Mouse (Mus musculus) liver, embryonic 14.5 days (tissue): ENCODE measurements at regions not wholly inside any gene's neighbourhood (a gene's known extent, or its start where the extent isn't known, plus 50 kb on each side); places are given as distances from the start of the nearest gene placed in this dataset.

ENCODE experiments used
- CTCF ChIP-seq: IDR thresholded peaks from 2 replicates; pipeline ENCODE4 v1.5.1; 2016; ENCODE audit warnings: antibody characterized with exemption, low read depth, control low read depth
- EP300 ChIP-seq: IDR thresholded peaks from 2 replicates; pipeline ENCODE4 v1.6.1; 2016; ENCODE audit warnings: antibody characterized with exemption, low read depth

DNA sequence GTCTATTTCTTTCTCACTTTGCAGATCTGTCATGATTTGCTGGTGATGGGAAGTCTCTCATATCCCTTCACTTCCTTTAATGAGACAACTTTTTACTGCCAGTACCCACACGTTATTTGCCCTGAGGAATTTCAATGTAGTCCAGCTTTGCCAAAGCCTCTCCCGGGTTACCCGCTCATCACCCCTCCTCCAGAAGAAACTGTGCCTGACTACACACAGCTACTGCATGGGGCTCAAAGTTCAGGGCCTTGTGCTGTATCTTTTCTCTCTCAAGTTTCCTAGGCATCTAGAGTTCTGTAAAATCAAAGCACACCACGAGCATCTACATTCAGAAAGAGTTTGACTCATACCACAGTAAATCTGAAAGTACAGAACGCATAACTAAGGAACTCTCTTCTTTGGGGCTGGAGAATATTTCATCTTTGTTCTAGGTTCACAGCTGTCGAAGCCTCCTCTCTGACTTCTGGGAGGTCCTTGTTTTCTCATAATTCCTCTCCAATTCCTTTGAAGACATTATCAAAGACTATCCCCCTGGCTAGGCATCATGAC lies 328.4 kb upstream of the Tmc3 start:
- TF ChIP-seq EP300, result no peak
- TF ChIP-seq CTCF, result no peak
